7 mouse cellular contexts compared by ENCODE assay signal in genomic region chr10:57486542-57487071, GRCm38 (mm10). TPM values are rescaled to one million over a fixed set of nuclear protein-coding genes. Genes with fewer than 3 reads are reported as not detected.
A peak's percentile ranks its signal among the peaks of the same experiment; 100 is the strongest.
DNase-seq lines count a peak whose midpoint lies in the region; ATAC-seq lines count a peak whose summit lies in the region.

No protein-coding gene starts in this region.

- intact Hi-C loops in left cerebral cortex, postnatal 4 days (cut with DNase I): no loop called here

- ATAC-seq in hindbrain, embryonic 11.5 days (ENCODE audit: low FRiP score): peak; percentile 77
- ATAC-seq in liver, embryonic 15.5 days (ENCODE audit: insufficient read depth): peak; percentile 70
- ATAC-seq in neural tube, embryonic 13.5 days (ENCODE audit: low read depth): peak; percentile 86

- peak overlapping the region; percentile 43 for H3K4me2 ChIP-seq in hindbrain, embryonic 11.5 days (replicated peaks; ENCODE audit: low read depth, low read length)
- H3K4me2 ChIP-seq in liver, embryonic 15.5 days: peak overlapping the region; percentile 90
- H3K4me2 ChIP-seq in neural tube, embryonic 13.5 days: peak overlapping the region; percentile 77

- 0% methylated on average over 64 of the region's 65 CpGs for WGBS in hindbrain, embryonic 11.5 days
- under 1% methylated on average over 65 of the region's 65 CpGs for WGBS in liver, embryonic 15.5 days (ENCODE audit: insufficient replicate concordance)
- WGBS in neural tube, embryonic 13.5 days: under 1% methylated on average over 49 of the region's 65 CpGs

- H3K9ac ChIP-seq in hindbrain, embryonic 11.5 days (ENCODE audit: low read depth, low read length): peak overlapping the region; percentile 96
- peak overlapping the region; percentile 62 for H3K9ac ChIP-seq in liver, embryonic 15.5 days
- H3K9ac ChIP-seq in neural tube, embryonic 13.5 days: peak overlapping the region; percentile 98

- H3K36me3 ChIP-seq in hindbrain, embryonic 11.5 days (ENCODE audit: control insufficient read depth, insufficient read depth, low read length): no peaks in the 10 kb centered on the region
- no peaks in the 10 kb centered on the region for H3K36me3 ChIP-seq in liver, embryonic 15.5 days (replicated peaks)
- H3K36me3 ChIP-seq in neural tube, embryonic 13.5 days: peaks cover 1% of the 10 kb centered on the region; the same call in 1 of the 2 replicates

- H3K27me3 ChIP-seq in hindbrain, embryonic 11.5 days (ENCODE audit: control insufficient read depth, insufficient read depth, low read length): no peaks in the 10 kb centered on the region
- 0 out of 2 replicates have a peak, but pooled peaks cover 4% of the 10 kb centered on the region for H3K27me3 ChIP-seq in liver, embryonic 15.5 days
- H3K27me3 ChIP-seq in neural tube, embryonic 13.5 days: no peaks in the 10 kb centered on the region

- DNase-seq in left cerebral cortex, postnatal 4 days: peak; percentile 80
- DNase-seq in left cerebral cortex, adult 18-20 months (ENCODE audit: low spot score in 2 of 2): no peak
- DNase-seq in R1 (ENCODE audit: low read depth, low spot score): peak; percentile 56
- peak; percentile 35 for DNase-seq in embryo, embryonic 11.5 days (ENCODE audit: low read depth, low spot score)
- DNase-seq in hindbrain, embryonic 11.5 days (ENCODE audit: low spot score): no peak

- H3K4me1 ChIP-seq in hindbrain, embryonic 11.5 days (replicated peaks; ENCODE audit: control insufficient read depth, insufficient read depth, low read length): no peaks in the 10 kb centered on the region
- H3K4me1 ChIP-seq in liver, embryonic 15.5 days (replicated peaks): peaks cover 13% of the 10 kb centered on the region
- peaks cover 30% of the 10 kb centered on the region for H3K4me1 ChIP-seq in neural tube, embryonic 13.5 days (replicated peaks)

- peak overlapping the region; percentile 98 for H3K27ac ChIP-seq in hindbrain, embryonic 11.5 days (ENCODE audit: low read depth, low read length)
- H3K27ac ChIP-seq in liver, embryonic 15.5 days (replicated peaks): peak overlapping the region; percentile 65
- H3K27ac ChIP-seq in neural tube, embryonic 13.5 days (replicated peaks): peak overlapping the region; percentile 99

- H3K4me3 ChIP-seq in hindbrain, embryonic 11.5 days (ENCODE audit: low read depth, low read length): peak overlapping the region; percentile 87
- peak overlapping the region; percentile 67 for H3K4me3 ChIP-seq in liver, embryonic 15.5 days (replicated peaks)
- H3K4me3 ChIP-seq in neural tube, embryonic 13.5 days: peak overlapping the region; percentile 88

- H3K9me3 ChIP-seq in hindbrain, embryonic 11.5 days (ENCODE audit: control insufficient read depth, low read length): no peaks in the 10 kb centered on the region
- H3K9me3 ChIP-seq in liver, embryonic 15.5 days (replicated peaks): no peaks in the 10 kb centered on the region
- no peaks in the 10 kb centered on the region for H3K9me3 ChIP-seq in neural tube, embryonic 13.5 days

RNA-seq across cellular contexts. Expression of gene Hsf2, which starts 0.4 kb away (rescaled TPM):
- 10 to 100 TPM; 47.3 to 50.1 TPM for total RNA-seq in left cerebral cortex, postnatal 4 days (2021)
- 10 to 100 TPM; 27.3 to 30.4 TPM for total RNA-seq in left cerebral cortex, adult 18-20 months (2021)
- polyA plus RNA-seq in hindbrain, embryonic 11.5 days (2014; fragmentation: Nextera tagmentation; extraction: Ambion mirVana): 71.2 and 77.3 TPM in 2 replicates
- polyA plus RNA-seq in liver, embryonic 15.5 days (2015; fragmentation: Nextera tagmentation; extraction: Ambion mirVana): 8.5 and 9.8 TPM in 2 replicates
- 56.8 and 63.9 TPM in 2 replicates for polyA plus RNA-seq in neural tube, embryonic 13.5 days (2015; fragmentation: Nextera tagmentation; extraction: Ambion mirVana)

RNA-seq across cellular contexts. Expression of gene Serinc1, which starts 45.7 kb away (rescaled TPM):
- 100 to 1,000 TPM; 579 to 621 TPM for total RNA-seq in left cerebral cortex, postnatal 4 days (2021)
- total RNA-seq in left cerebral cortex, adult 18-20 months (2021): 1,000 to 10,000 TPM; 1,017 to 1,050 TPM
- polyA plus RNA-seq in hindbrain, embryonic 11.5 days (2014; fragmentation: Nextera tagmentation; extraction: Ambion mirVana): 243 and 258 TPM in 2 replicates
- 73.2 and 73.9 TPM in 2 replicates for polyA plus RNA-seq in liver, embryonic 15.5 days (2015; fragmentation: Nextera tagmentation; extraction: Ambion mirVana)
- polyA plus RNA-seq in neural tube, embryonic 13.5 days (2015; fragmentation: Nextera tagmentation; extraction: Ambion mirVana): 408 and 420 TPM in 2 replicates

Comparison
In these comparisons a context has a peak if more than half of its experiments do, and no peak if none do; other contexts are left out.
1. DNase-seq: peak in left cerebral cortex, postnatal 4 days (single experiment), R1 (single experiment) and embryo, embryonic 11.5 days (single experiment); none in left cerebral cortex, adult 18-20 months (0 of 2) and hindbrain, embryonic 11.5 days (single experiment).
2. Peak in every context shown above with its lines, with median percentiles within 50 percentile points of each other: ATAC-seq, H3K27ac ChIP-seq, H3K4me2 ChIP-seq, H3K4me3 ChIP-seq and H3K9ac ChIP-seq.